Mouse (Mus musculus): ENCODE measurements around the gene Gldc.
"Not testable (repeated sequence)": the region's sequence is repeated elsewhere in the genome, so short reads cannot be mapped to it uniquely, and the experiment has no call there.

Gldc gene

GRCm38 (mm10) chr19:30174919-30175571, at the start of gene Gldc:
Gldc (minus strand) TSS chr19:30175429.
- peak in 1 of 2 experiments; percentile 61 for DNase-seq (ENCODE audit: low spot score in 2 of 2)

DNA sequence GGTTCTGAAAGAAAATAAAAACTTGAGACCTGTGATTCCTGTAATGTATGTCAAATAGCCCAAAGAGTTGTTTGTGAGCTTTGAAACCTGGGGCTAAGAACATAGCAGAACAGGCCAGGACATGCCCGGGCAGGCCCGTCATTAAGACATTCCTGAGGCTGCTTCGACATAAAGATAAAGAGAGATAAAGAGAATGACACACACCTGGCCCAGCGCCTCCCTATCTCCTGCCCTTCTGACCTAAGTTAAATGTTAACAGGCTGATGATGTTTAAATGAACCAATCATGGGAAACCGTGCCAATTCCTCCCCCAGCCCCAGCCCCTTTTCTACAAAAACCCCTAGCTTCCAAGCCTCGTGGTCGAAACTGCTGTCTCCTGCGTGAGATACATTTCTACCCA, 47.4 kb upstream of the Gldc start:
- DNase-seq (ENCODE audit: low spot score in 2 of 2): not testable (repeated sequence)

GRCm38 (mm10) chr19:30217335-30217734, 42.1 kb upstream of the Gldc start:
- DNase-seq (ENCODE audit: low spot score in 2 of 2): peak in 1 of 2 experiments; percentile 18

GRCm38 (mm10) chr19:30216186-30216585, 41.0 kb upstream of the Gldc start:
- DNase-seq (ENCODE audit: low spot score in 2 of 2): no peak

- DNase-seq (ENCODE audit: low spot score in 2 of 2): not testable (repeated sequence)
These were observed 40.5 kb upstream of the Gldc start for GRCm38 (mm10) chr19:30215736-30216135.

- no peak for DNase-seq (ENCODE audit: low spot score in 2 of 2)
These were observed 38.8 kb upstream of the Gldc start for GRCm38 (mm10) chr19:30214026-30214425.

GRCm38 (mm10) chr19:30209006-30209405, 33.8 kb upstream of the Gldc start:
- DNase-seq (ENCODE audit: low spot score in 2 of 2): not testable (repeated sequence)

GRCm38 (mm10) chr19:30206981-30207380, 31.8 kb upstream of the Gldc start:
- DNase-seq (ENCODE audit: low spot score in 2 of 2): no peak

GRCm38 (mm10) chr19:30205874-30206273, 30.6 kb upstream of the Gldc start:
- DNase-seq (ENCODE audit: low spot score in 2 of 2): no peak

- no peak for DNase-seq (ENCODE audit: low spot score in 2 of 2)
These were observed 30.1 kb upstream of the Gldc start for GRCm38 (mm10) chr19:30205159-30205816.

GRCm38 (mm10) chr19:30202177-30202576, 26.9 kb upstream of the Gldc start:
- no peak for DNase-seq (ENCODE audit: low spot score in 2 of 2)

GRCm38 (mm10) chr19:30194999-30195398, 19.8 kb upstream of the Gldc start:
- DNase-seq (ENCODE audit: low spot score in 2 of 2): no peak

GRCm38 (mm10) chr19:30187232-30187631, 12.0 kb upstream of the Gldc start:
- no peak for DNase-seq (ENCODE audit: low spot score in 2 of 2)

- no peak for DNase-seq (ENCODE audit: low spot score in 2 of 2)
These were observed 10.3 kb upstream of the Gldc start for GRCm38 (mm10) chr19:30185536-30185935.

GRCm38 (mm10) chr19:30179979-30180378, 4.8 kb upstream of the Gldc start:
- DNase-seq (ENCODE audit: low spot score in 2 of 2): no peak

DNA sequence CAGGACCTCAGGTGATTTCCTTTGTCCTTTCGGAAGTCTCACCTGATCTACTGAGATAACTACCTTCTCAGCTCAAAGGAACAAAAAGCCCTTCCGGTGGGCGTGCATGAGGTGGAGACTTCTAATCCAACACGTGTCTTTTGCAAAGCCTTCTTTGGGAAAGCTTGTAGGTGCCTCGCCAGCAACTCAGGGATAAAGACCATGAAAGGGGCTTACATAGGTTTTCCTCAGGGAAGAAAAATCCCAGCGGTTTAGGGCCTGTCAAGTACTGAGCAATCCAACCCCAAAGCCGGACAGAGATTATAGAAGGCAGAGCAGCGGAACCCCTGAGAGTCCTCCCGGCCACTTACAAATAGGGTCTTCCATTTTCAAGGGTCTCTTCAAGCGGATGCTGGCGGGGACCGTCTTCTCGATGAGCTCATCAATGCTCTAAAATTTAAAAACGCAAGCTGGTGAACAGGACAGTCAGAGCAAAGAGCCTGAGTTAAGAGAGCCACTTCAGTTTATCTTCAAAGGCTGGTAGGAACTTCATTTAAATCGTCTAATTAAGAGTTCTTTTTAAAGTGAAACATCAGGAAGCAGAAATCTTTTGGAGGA, 1.1 kb downstream of the Gldc start:
- no peak for DNase-seq (ENCODE audit: low spot score in 2 of 2)

GRCm38 (mm10) chr19:30171346-30172055, 3.7 kb downstream of the Gldc start:
- no peak for DNase-seq (ENCODE audit: low spot score in 2 of 2)

GRCm38 (mm10) chr19:30170319-30170718, 4.9 kb downstream of the Gldc start:
- no peak for DNase-seq (ENCODE audit: low spot score in 2 of 2)

DNA sequence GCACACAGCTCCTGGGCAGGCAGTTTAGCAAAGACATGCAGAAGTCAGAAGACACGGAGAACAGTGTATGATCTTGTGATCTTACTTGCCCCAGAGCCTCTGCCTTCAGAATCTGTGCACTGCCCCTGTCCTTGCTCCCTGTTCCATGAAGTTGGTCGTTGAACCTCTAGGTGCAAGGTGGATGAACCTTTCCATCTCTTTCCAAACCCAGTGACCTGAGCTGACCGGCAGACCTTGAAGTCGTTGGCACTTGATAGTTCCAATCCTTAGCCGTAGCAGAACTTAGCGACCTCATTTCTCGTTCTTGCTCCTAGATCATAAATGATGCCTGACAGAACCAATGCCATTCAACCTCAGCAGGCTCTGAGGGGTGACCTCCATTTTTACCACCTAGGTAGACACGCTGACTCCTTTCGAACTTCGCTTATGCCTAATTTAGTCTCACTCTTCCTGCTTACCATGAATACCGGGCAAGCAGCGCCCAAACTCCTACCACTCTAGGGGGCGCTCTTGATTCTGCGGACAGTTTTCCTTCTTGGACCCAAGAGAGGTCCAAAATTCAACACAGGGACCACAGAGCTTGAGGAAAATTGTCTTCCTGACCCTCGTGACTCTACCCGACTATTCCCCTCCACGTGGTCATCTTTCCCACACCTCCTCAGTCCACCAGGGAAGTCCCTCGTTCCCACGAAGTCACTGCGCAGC, 8.3 kb downstream of the Gldc start:
- no peak for DNase-seq (ENCODE audit: low spot score in 2 of 2)

GRCm38 (mm10) chr19:30164228-30164627, 11.0 kb downstream of the Gldc start:
- DNase-seq (ENCODE audit: low spot score in 2 of 2): no peak

DNA sequence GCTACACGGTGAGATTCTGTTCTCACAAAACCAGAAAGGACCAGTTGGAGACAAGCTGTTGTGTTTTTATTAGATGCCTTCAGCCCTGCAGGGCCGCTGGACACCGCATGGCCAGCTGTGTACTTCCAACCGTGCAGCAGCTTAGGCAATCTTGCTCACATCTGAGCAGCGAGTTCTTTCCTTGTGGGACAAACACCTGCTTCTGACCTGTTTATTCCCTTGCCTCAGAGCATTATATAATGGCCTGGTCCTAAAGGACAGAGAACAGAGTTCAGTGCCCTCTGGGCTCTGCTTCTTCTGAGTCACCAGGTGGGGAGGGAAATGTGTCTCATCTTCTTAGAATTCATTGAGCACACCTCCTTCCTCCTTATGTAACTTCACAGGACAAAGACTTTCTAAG, 12.4 kb downstream of the Gldc start:
- no peak for DNase-seq (ENCODE audit: low spot score in 2 of 2)

GRCm38 (mm10) chr19:30160021-30160420, 15.2 kb downstream of the Gldc start:
- DNase-seq (ENCODE audit: low spot score in 2 of 2): no peak

All from spleen, postnatal 4 days (tissue).